Mouse (Mus musculus): ENCODE measurements around the gene Pik3r2. TPM values are rescaled to one million over a fixed set of nuclear protein-coding genes. Genes with fewer than 3 reads are reported as not detected.

Pik3r2 gene
- total RNA-seq, 2 experiments from 2014 or later, result 4.6 to 14.9 TPM

GRCm38 (mm10) chr8:70744806-70745205, 31.7 kb downstream of the Pik3r2 start:
- ATAC-seq (ENCODE audit: poor library complexity, severe bottlenecking), result no peak

- ATAC-seq (ENCODE audit: poor library complexity, severe bottlenecking), result no peak
Observed at GRCm38 (mm10) chr8:70743656-70744590, 32.6 kb downstream of the Pik3r2 start.

GRCm38 (mm10) chr8:70742981-70743655, 33.4 kb downstream of the Pik3r2 start:
- ATAC-seq (ENCODE audit: poor library complexity, severe bottlenecking), result 0 out of 2 replicates have a peak, but pooled peaks have one; percentile 24

GRCm38 (mm10) chr8:70742176-70742575, 34.3 kb downstream of the Pik3r2 start:
- no peak for ATAC-seq (ENCODE audit: poor library complexity, severe bottlenecking)

- ATAC-seq (ENCODE audit: poor library complexity, severe bottlenecking), result no peak
Observed at GRCm38 (mm10) chr8:70741661-70742060, 34.9 kb downstream of the Pik3r2 start.

- ATAC-seq (ENCODE audit: poor library complexity, severe bottlenecking), result no peak
Observed at GRCm38 (mm10) chr8:70738211-70738610, 38.3 kb downstream of the Pik3r2 start.

- ATAC-seq (ENCODE audit: poor library complexity, severe bottlenecking), result no peak
Observed at GRCm38 (mm10) chr8:70737705-70738104, 38.8 kb downstream of the Pik3r2 start.

GRCm38 (mm10) chr8:70730956-70731355, 45.6 kb downstream of the Pik3r2 start:
- peak; percentile 80 for ATAC-seq (ENCODE audit: poor library complexity, severe bottlenecking)

GRCm38 (mm10) chr8:70729808-70730475, 46.6 kb downstream of the Pik3r2 start:
- ATAC-seq (ENCODE audit: poor library complexity, severe bottlenecking), result peak; percentile 86

- no peak for ATAC-seq (ENCODE audit: poor library complexity, severe bottlenecking)
Observed at GRCm38 (mm10) chr8:70726721-70727120, 49.8 kb downstream of the Pik3r2 start.

GRCm38 (mm10) chr8:70725792-70726447, 50.6 kb downstream of the Pik3r2 start:
- no peak for ATAC-seq (ENCODE audit: poor library complexity, severe bottlenecking)

- no peak for ATAC-seq (ENCODE audit: poor library complexity, severe bottlenecking)
Observed at GRCm38 (mm10) chr8:70724216-70724615, 52.3 kb downstream of the Pik3r2 start.

- no peak for ATAC-seq (ENCODE audit: poor library complexity, severe bottlenecking)
Observed at GRCm38 (mm10) chr8:70723486-70724210, 52.9 kb downstream of the Pik3r2 start, which contains the start of gene Pde4c. TSS of gene Pde4c (plus strand) at chr8:70723720.

- ATAC-seq (ENCODE audit: poor library complexity, severe bottlenecking), result no peak
Observed at GRCm38 (mm10) chr8:70721601-70722000, 54.9 kb downstream of the Pik3r2 start.

- peak; percentile 72 for ATAC-seq (ENCODE audit: poor library complexity, severe bottlenecking)
Observed at GRCm38 (mm10) chr8:70720739-70721138, 55.8 kb downstream of the Pik3r2 start.

- peak; percentile 43; the same call in 1 of the 2 replicates for ATAC-seq (ENCODE audit: poor library complexity, severe bottlenecking)
Observed at GRCm38 (mm10) chr8:70719796-70720270, 56.7 kb downstream of the Pik3r2 start.

GRCm38 (mm10) chr8:70718297-70718696, 58.2 kb downstream of the Pik3r2 start, which contains the start of gene Gm3336:
TSS of gene Gm3336 (plus strand) at chr8:70718543.
- ATAC-seq (ENCODE audit: poor library complexity, severe bottlenecking), result peak; percentile 88

Data from megakaryocyte, adult 5-6 weeks (primary cell).